9 mouse cellular contexts compared by ENCODE assay signal in genomic region chr10:80159021-80159560, GRCm38 (mm10). TPM values are rescaled to one million over a fixed set of nuclear protein-coding genes. Genes with fewer than 3 reads are reported as not detected.
DNase-seq lines count a peak whose midpoint lies in the region; ATAC-seq and TF ChIP-seq lines count a peak whose summit lies in the region.
"Had no signal": no experiment of that assay in that cellular context is flagged by ENCODE, and none has a peak within 500 bp of the region (broad histone marks: within the 10 kb centered on the region; RNA-seq: fewer than 3 reads in every experiment).

No protein-coding gene starts in this region.

- no peak for TF ChIP-seq POLR2A in bone marrow macrophage, adult 2 months (IDR thresholded peaks at IDR 0.05; ENCODE audit: borderline replicate concordance, low read depth, low read length)

- peaks cover 30% of the 10 kb centered on the region for H3K36me3 ChIP-seq in heart, embryonic 11.5 days (ENCODE audit: control insufficient read depth, insufficient read depth, low read length)
- peaks cover 26% of the 10 kb centered on the region for H3K36me3 ChIP-seq in stomach, embryonic 16.5 days (ENCODE audit: control insufficient read depth, insufficient read depth, low read length)

- H3K27ac ChIP-seq in bone marrow macrophage, adult 2 months (ENCODE audit: insufficient read depth, low read depth, low read length), result peak overlapping the region; percentile 84
- H3K27ac ChIP-seq in heart, embryonic 11.5 days (ENCODE audit: low read depth, low read length), result peak overlapping the region; percentile 99
- H3K27ac ChIP-seq in stomach, embryonic 16.5 days (ENCODE audit: low read length), result peak overlapping the region; percentile 91

- DNase-seq in right cerebral cortex, postnatal 10 days (ENCODE audit: low spot score in 2 of 2), result peak; percentile 77 to 84
- no peak for DNase-seq in right cerebral cortex, postnatal 25 days
- peak; percentile 81 for DNase-seq in kidney, postnatal 10 days
- peak; percentile 73 to 82 for DNase-seq in lung, postnatal 4 days

- H3K4me3 ChIP-seq in bone marrow macrophage, adult 2 months (ENCODE audit: insufficient read depth, low read length), result peak overlapping the region; percentile 56
- H3K4me3 ChIP-seq in heart, embryonic 11.5 days (ENCODE audit: low read depth, low read length), result peak overlapping the region; percentile 44
- peak overlapping the region; percentile 50 for H3K4me3 ChIP-seq in stomach, embryonic 16.5 days (replicated peaks; ENCODE audit: low read length)

- H3K9me3 ChIP-seq in heart, embryonic 11.5 days (replicated peaks; ENCODE audit: control insufficient read depth, low read length), result no peaks in the 10 kb centered on the region
- H3K9me3 ChIP-seq in stomach, embryonic 16.5 days (replicated peaks; ENCODE audit: control insufficient read depth, low read length), result no peaks in the 10 kb centered on the region

- no peak for TF ChIP-seq CTCF in bone marrow macrophage, adult 2 months (IDR thresholded peaks at IDR 0.05; ENCODE audit: low read depth, low read length)

- peaks cover 68% of the 10 kb centered on the region for H3K4me1 ChIP-seq in bone marrow macrophage, adult 2 months (ENCODE audit: control insufficient read depth, insufficient read depth, low read length)
- peaks cover 91% of the 10 kb centered on the region for H3K4me1 ChIP-seq in heart, embryonic 11.5 days (ENCODE audit: control insufficient read depth, insufficient read depth, low read length)
- H3K4me1 ChIP-seq in stomach, embryonic 16.5 days (ENCODE audit: control insufficient read depth, insufficient read depth, low read length), result peaks cover 85% of the 10 kb centered on the region

- peak overlapping the region; percentile 90 for H3K4me2 ChIP-seq in heart, embryonic 11.5 days
- H3K4me2 ChIP-seq in stomach, embryonic 16.5 days (ENCODE audit: low read depth, low read length), result peak overlapping the region; percentile 88

- peak; percentile 5; the same call in 1 of the 2 replicates for ATAC-seq in heart, embryonic 11.5 days (replicated peaks; ENCODE audit: insufficient number of reproducible peaks, low FRiP score, low TSS enrichment)
- peak; percentile 0; the same call in 1 of the 2 replicates for ATAC-seq in stomach, embryonic 16.5 days (ENCODE audit: insufficient read depth, low FRiP score)
- no peak for ATAC-seq in monocyte, adult 5-6 weeks (replicated peaks; ENCODE audit: insufficient number of reproducible peaks, low FRiP score, low TSS enrichment, poor library complexity, severe bottlenecking)

- 6% methylated on average over 12 of the region's 12 CpGs for WGBS in heart, embryonic 11.5 days (ENCODE audit: insufficient replicate concordance)
- WGBS in stomach, embryonic 16.5 days, result 10% methylated on average over 12 of the region's 12 CpGs

- peak overlapping the region; percentile 67 for H3K9ac ChIP-seq in heart, embryonic 11.5 days (ENCODE audit: low read depth, low read length)
- H3K9ac ChIP-seq in stomach, embryonic 16.5 days (ENCODE audit: low read length), result peak overlapping the region; percentile 56

- H3K27me3 ChIP-seq in heart, embryonic 11.5 days (ENCODE audit: control insufficient read depth, insufficient read depth, low read length), result no peaks in the 10 kb centered on the region
- H3K27me3 ChIP-seq in stomach, embryonic 16.5 days (ENCODE audit: control insufficient read depth, insufficient read depth, low read length), result no peaks in the 10 kb centered on the region

RNA-seq across cellular contexts. Expression of gene Cirbp, which starts 6.7 kb away (rescaled TPM):
- polyA plus RNA-seq in bone marrow macrophage, adult 2 months (2012; ENCODE audit: insufficient read depth, insufficient read length, missing spikeins), result 48.0 and 49.8 TPM in 2 replicates
- polyA plus RNA-seq in heart, embryonic 11.5 days (2014; fragmentation: Nextera tagmentation; extraction: Ambion mirVana), result 49.1 and 52.7 TPM in 2 replicates
- polyA plus RNA-seq in stomach, embryonic 16.5 days (2015; fragmentation: Nextera tagmentation; extraction: Ambion mirVana), result 69.8 and 80.8 TPM in 2 replicates
- total RNA-seq in monocyte, adult 5-6 weeks (2017), result 137 to 163 TPM (median 145 TPM) in 3 replicates

RNA-seq across cellular contexts. Expression of gene Midn, which starts 11.0 kb away (rescaled TPM):
- polyA plus RNA-seq in bone marrow macrophage, adult 2 months (2012; ENCODE audit: insufficient read depth, insufficient read length, missing spikeins), result 32.9 and 40.5 TPM in 2 replicates
- polyA plus RNA-seq in heart, embryonic 11.5 days (2014; fragmentation: Nextera tagmentation; extraction: Ambion mirVana), result 29.5 and 31.9 TPM in 2 replicates
- 7.8 and 9.8 TPM in 2 replicates for polyA plus RNA-seq in stomach, embryonic 16.5 days (2015; fragmentation: Nextera tagmentation; extraction: Ambion mirVana)
- total RNA-seq in monocyte, adult 5-6 weeks (2017), result 27.3 to 65.5 TPM (median 29.9 TPM) in 3 replicates

RNA-seq across cellular contexts. Expression of gene 1600002K03Rik, which starts 13.7 kb away (rescaled TPM):
- 22.7 and 23.9 TPM in 2 replicates for polyA plus RNA-seq in bone marrow macrophage, adult 2 months (2012; ENCODE audit: insufficient read depth, insufficient read length, missing spikeins)
- 9.6 and 12.4 TPM in 2 replicates for polyA plus RNA-seq in heart, embryonic 11.5 days (2014; fragmentation: Nextera tagmentation; extraction: Ambion mirVana)
- 16.4 and 16.6 TPM in 2 replicates for polyA plus RNA-seq in stomach, embryonic 16.5 days (2015; fragmentation: Nextera tagmentation; extraction: Ambion mirVana)
- 16.2 to 29.1 TPM (median 18.0 TPM) in 3 replicates for total RNA-seq in monocyte, adult 5-6 weeks (2017)

RNA-seq across cellular contexts. Expression of gene Cbarp, which starts 18.5 kb away (rescaled TPM):
- polyA plus RNA-seq in bone marrow macrophage, adult 2 months (2012; ENCODE audit: insufficient read depth, insufficient read length, missing spikeins), result 2.0 and 2.9 TPM in 2 replicates
- 2.5 and 2.7 TPM in 2 replicates for polyA plus RNA-seq in heart, embryonic 11.5 days (2014; fragmentation: Nextera tagmentation; extraction: Ambion mirVana)
- 3.1 and 3.9 TPM in 2 replicates for polyA plus RNA-seq in stomach, embryonic 16.5 days (2015; fragmentation: Nextera tagmentation; extraction: Ambion mirVana)
- 0.29 to 5.8 TPM (median 4.1 TPM) in 3 replicates for total RNA-seq in monocyte, adult 5-6 weeks (2017)

RNA-seq across cellular contexts. Expression of gene Efna2, which starts 20.2 kb away (rescaled TPM):
- polyA plus RNA-seq in bone marrow macrophage, adult 2 months (2012; ENCODE audit: insufficient read depth, insufficient read length, missing spikeins), result 0.51 and 1.0 TPM in 2 replicates
- polyA plus RNA-seq in heart, embryonic 11.5 days (2014; fragmentation: Nextera tagmentation; extraction: Ambion mirVana), result 13.9 and 14.8 TPM in 2 replicates
- 9.3 and 10.5 TPM in 2 replicates for polyA plus RNA-seq in stomach, embryonic 16.5 days (2015; fragmentation: Nextera tagmentation; extraction: Ambion mirVana)
- total RNA-seq in monocyte, adult 5-6 weeks (2017), result 1.0 TPM in 1 of 3 replicates, not detected in the others
- total RNA-seq: common myeloid progenitor, adult 5-6 weeks had no signal
